Mouse (Mus musculus) cerebellum, adult 11-12 months (tissue): ENCODE results near the gene Tmem106b.

Source experiments
- DNase-seq: peaks from one replicate; pipeline ENCODE4 v3.0.0; 2022

The Tmem106b gene

GRCm38 (mm10) chr6:13069302-13070146 is at the start of gene Tmem106b:
Gene Tmem106b, plus strand, starts transcription at chr6:13069759.
- peak; percentile 97 for DNase-seq

GRCm38 (mm10) chr6:13021245-13022100 is 48.1 kb upstream of the Tmem106b start:
- no peak for DNase-seq

DNA sequence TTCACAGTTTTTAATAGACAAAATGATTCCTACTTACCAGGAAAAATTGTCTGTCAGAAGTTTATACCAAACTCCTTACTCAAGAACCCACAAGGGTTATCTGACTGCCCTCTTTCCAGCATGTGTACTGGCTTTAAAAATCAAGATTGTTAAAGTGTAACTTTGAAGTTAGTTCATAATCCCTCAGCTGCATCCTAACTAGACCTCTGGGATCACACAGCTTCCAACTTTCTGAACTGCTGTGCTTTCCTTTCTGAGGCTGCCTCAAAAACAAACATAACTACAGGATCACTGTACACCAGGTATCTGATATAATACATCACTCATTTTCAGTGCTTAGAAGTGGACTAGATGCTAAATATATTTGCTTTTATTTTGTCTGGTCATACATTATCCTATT is 39.0 kb upstream of the Tmem106b start:
- DNase-seq = no peak

DNA sequence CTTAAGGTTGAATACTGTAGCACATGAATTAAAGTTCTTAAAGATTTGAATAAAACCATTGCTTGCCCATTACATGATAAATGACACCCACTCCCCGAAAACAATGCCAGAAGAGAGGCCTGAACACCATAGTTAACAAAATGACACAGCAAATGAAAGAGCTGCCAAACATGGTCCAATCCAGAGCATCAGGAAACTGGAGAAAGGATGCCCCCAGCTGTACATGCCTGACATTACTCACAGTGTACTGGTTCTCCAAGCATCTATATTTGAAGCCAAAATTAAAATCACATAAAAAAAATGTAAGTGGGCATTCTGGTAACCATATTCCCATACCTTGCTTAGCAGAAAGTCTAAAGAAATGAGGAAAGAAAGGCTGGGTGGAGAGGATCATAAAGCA is 38.6 kb upstream of the Tmem106b start:
- DNase-seq = no peak

GRCm38 (mm10) chr6:13052408-13053200 is 17.0 kb upstream of the Tmem106b start:
- DNase-seq = no peak

- no peak for DNase-seq
Observed at GRCm38 (mm10) chr6:13061276-13062039, 8.1 kb upstream of the Tmem106b start.

DNA sequence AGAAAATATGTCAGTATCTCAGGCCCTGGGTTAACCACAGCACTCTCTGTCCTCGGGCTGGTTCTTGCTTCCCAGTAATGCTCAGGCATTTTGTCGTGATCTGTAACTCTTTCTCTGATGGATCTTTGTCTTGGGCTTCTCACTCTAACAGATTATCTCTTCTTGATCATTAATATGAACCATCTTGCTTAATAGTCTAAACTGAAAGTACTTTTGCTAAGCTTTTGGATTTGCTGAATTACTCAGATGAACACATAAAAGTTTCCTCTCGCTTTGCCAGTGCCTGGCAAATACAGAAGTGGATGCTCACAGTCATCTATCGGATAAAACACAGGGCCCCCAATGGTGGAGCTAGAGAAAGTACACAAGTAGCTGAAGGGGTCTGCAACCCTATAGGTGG is 7.5 kb upstream of the Tmem106b start:
- DNase-seq = no peak

DNA sequence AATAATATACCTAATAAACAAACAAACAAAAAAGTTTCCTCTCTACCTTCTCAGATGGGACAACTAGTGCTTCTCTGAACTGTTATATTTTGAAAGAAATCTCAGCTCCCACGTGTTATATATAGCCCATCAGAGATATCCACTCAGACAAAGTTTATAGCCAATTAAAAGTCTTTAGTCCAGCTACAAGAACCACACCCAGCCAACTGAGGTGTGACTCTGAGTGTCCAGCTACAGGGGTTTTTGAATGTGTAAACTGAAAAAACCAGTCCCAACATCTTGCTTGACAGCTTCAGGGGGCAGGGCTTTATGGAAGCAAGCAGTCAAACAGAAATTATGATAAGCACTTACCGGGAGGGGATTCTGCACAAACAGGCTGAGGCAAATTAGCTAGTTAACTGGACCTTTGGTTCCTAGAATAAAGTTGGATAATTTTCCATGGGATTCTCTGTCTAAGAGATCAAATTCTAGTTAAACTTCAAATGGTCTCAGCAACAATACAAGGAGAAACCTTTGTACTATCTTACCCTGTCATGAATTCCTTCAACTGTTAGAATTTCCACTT is 6.8 kb upstream of the Tmem106b start:
- no peak for DNase-seq

- no peak for DNase-seq
Observed at GRCm38 (mm10) chr6:13070147-13070425, 527 bp downstream of the Tmem106b start.

DNA sequence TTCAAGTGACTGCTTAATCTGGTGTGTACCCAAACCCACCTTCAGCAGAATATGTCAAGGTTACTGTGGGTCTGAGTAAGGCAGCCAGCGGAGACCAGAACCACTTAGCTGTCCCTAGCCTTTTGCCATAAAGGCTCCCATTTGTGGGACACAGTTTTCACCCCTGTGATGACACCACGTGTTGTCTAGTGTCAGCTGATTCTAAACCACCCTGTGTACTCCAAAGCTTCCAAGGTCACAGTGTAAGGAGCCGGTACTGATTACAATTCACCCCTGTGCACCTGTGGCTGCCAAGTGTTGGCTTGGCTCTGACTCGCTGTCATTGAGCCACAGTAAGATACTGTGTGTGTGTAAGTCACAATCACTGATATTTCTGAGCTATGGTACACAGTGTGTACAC is 926 bp downstream of the Tmem106b start:
- DNase-seq = peak; percentile 37

DNA sequence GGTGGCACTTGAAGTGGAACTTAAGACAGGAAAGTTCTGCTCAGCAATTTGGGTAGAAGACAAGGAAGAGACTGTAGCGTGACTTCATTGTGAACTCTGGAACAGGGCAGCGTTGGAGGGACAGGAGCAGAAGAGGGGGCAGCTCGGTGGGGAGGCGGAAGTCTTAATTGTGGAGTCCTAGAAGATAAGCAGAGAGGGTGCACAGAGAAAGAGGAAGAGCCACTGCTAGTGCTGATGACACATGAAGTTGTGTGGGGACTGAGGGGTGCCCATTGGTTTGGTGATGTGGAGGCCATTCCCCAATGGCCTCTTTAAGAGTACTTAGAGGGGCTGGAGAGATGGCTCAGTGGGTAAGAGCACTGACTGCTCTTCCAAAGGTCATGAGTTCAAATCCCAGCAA is 3.5 kb downstream of the Tmem106b start:
- DNase-seq = no peak

DNA sequence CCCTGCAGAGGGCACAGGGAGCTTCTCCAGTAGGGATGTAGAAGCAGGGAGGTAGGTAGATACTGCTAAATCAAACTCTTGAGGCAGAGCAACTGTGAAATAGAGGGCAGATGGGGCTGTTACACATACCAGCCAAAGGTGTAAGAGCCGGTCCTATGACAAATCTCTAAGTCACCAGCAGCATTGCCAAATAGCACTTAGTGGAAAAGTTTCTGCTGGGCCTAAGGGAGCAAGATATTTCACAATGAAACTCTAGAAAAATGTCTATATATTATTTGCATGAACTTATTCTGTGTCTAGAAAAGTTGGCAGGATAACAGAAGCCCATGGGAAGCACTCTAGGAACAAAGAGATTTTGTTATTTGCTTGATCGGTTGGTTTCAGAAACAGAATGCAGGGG is 4.3 kb downstream of the Tmem106b start:
- no peak for DNase-seq

- peak; percentile 16 for DNase-seq
Observed at GRCm38 (mm10) chr6:13082881-13083280, 13.3 kb downstream of the Tmem106b start.

GRCm38 (mm10) chr6:13096656-13097435 is 27.3 kb downstream of the Tmem106b start:
- no peak for DNase-seq

- no peak for DNase-seq
Observed at GRCm38 (mm10) chr6:13100137-13100536, 30.6 kb downstream of the Tmem106b start.

GRCm38 (mm10) chr6:13108662-13109061 is 39.1 kb downstream of the Tmem106b start:
- no peak for DNase-seq

DNA sequence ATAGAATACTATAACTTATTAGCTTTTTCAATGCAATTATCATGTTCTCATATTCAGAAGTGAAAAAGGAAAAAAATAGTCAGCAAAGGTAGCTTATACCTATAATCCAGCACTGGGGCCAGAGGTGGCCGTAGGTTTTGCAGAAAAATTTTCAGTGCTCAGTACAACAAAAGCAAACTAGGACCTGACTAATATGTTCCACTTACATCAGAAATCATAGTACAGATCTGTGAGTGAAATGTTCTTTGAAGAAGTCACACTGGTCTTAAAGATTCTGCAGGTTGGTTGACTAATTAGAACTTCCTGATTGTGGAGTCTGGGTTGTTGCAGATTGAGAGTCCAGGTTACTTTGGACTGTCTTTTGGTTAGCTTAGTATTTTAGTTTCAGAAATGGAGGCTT is 67.7 kb downstream of the Tmem106b start:
- DNase-seq = no peak
